Mouse (Mus musculus): Measurements from ENCODE around the gene Cit. TPM values are rescaled to one million over a fixed set of nuclear protein-coding genes. Genes with fewer than 3 reads are reported as not detected.
A peak's percentile ranks its signal among the peaks of the same experiment; 100 is the strongest.

The Cit gene
- polyA plus RNA-seq, 1 experiment from 2014 or later, result 17.2 TPM

GRCm38 (mm10) chr5:115838059-115838458 is 7.0 kb upstream of the Cit start:
- H3K4me2 ChIP-seq (replicated peaks), result no peak overlapping the region
- WGBS, result 49% methylated on average over 6 of the region's 6 CpGs
- H3K27ac ChIP-seq (replicated peaks), result no peak overlapping the region
- no peaks in the 10 kb centered on the region for H3K36me3 ChIP-seq
- H3K9me3 ChIP-seq, result no peaks in the 10 kb centered on the region
- no peak for ATAC-seq (replicated peaks)
- no peaks in the 10 kb centered on the region for H3K27me3 ChIP-seq
- H3K4me1 ChIP-seq, result no peaks in the 10 kb centered on the region
- no peak overlapping the region for H3K4me3 ChIP-seq
- H3K9ac ChIP-seq (replicated peaks), result no peak overlapping the region

GRCm38 (mm10) chr5:115840453-115840852 is 4.6 kb upstream of the Cit start:
- Histone ChIP-seq H3K4me2 (replicated peaks) (no peak overlapping the region), H3K9ac (replicated peaks) (no peak overlapping the region), H3K9me3 (no peaks in the 10 kb centered on the region), H3K27me3 (no peaks in the 10 kb centered on the region), H3K27ac (replicated peaks) (no peak overlapping the region), H3K36me3 (no peaks in the 10 kb centered on the region), H3K4me3 (no peak overlapping the region), H3K4me1 (peaks cover 10% of the 10 kb centered on the region)
- WGBS, result 94% methylated on average over 4 of the region's 5 CpGs
- no peak for ATAC-seq (replicated peaks)

DNA sequence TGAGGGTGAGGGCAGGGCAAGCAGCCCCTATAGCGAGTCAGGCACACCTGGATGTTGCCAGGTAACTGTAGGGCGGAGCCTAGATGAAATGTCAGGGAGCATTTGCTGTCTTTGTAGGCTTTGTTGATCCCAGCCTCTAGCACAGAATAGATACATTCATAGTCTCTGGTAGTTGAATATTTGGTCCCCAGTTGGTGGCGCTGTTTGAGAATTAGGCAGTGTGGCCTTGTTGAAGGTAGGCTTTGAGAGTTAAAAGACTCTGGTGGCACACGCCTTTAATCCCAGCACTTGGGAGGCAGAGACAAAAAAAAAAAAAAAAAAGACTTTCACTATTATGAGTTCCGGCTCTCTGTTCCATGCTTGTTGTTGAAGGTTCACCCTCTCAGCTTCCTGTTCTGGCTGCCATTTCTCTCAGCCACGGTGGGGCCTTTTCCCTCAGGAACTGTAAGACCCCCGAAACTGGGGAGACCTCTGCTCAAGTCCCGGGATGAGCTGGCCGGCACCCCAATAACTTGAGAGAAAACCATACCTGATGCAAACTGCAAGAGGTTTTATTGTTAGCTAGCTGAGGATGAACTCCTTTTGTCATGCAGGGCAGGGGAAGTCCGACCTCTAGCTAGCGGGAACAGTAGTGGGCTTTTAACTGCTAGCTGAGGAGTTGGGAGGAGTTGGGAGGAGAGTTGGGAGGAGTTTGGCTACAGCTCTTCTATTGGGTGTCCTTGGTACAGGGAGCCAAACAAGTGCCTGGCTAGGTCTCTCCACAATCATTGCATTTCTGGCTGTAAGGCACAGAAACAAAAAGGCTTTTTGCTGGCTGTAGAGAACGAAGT is 3.9 kb upstream of the Cit start:
- no peak overlapping the region for H3K27ac ChIP-seq (replicated peaks)
- no peak for ATAC-seq (replicated peaks)
- peaks cover 17% of the 10 kb centered on the region for H3K4me1 ChIP-seq
- H3K4me3 ChIP-seq, result no peak overlapping the region
- H3K9me3 ChIP-seq, result no peaks in the 10 kb centered on the region
- H3K36me3 ChIP-seq, result no peaks in the 10 kb centered on the region
- H3K27me3 ChIP-seq, result no peaks in the 10 kb centered on the region
- 77% methylated on average over 12 of the region's 12 CpGs for WGBS
- no peak overlapping the region for H3K9ac ChIP-seq (replicated peaks)
- no peak overlapping the region for H3K4me2 ChIP-seq (replicated peaks)

GRCm38 (mm10) chr5:115844368-115844765 is 711 bp upstream of the Cit start:
- H3K36me3 ChIP-seq, result no peaks in the 10 kb centered on the region
- H3K27ac ChIP-seq (replicated peaks), result no peak overlapping the region
- H3K4me3 ChIP-seq, result peak overlapping the region; percentile 56
- H3K9ac ChIP-seq (replicated peaks), result peak overlapping the region; percentile 47
- peak overlapping the region; percentile 86 for H3K4me2 ChIP-seq (replicated peaks)
- H3K4me1 ChIP-seq, result peaks cover 31% of the 10 kb centered on the region
- no peaks in the 10 kb centered on the region for H3K27me3 ChIP-seq
- WGBS, result 7% methylated on average over 12 of the region's 12 CpGs
- ATAC-seq (replicated peaks), result no peak
- H3K9me3 ChIP-seq, result no peaks in the 10 kb centered on the region

- Histone ChIP-seq H3K27me3 (no peaks in the 10 kb centered on the region), H3K27ac (replicated peaks) (no peak overlapping the region), H3K36me3 (no peaks in the 10 kb centered on the region), H3K4me2 (replicated peaks) (peak overlapping the region; percentile 86), H3K4me3 (peak overlapping the region; percentile 56), H3K9me3 (no peaks in the 10 kb centered on the region), H3K9ac (replicated peaks) (peak overlapping the region; percentile 51), H3K4me1 (peaks cover 31% of the 10 kb centered on the region)
- ATAC-seq (replicated peaks), result no peak
- 38% methylated on average over 8 of the region's 8 CpGs for WGBS
Measured at GRCm38 (mm10) chr5:115845635-115846174, 627 bp downstream of the Cit start.

- H3K4me3 ChIP-seq, result no peak overlapping the region
- WGBS, result 90% methylated on average over 8 of the region's 8 CpGs
- 0 out of 2 replicates have a peak overlapping the region, but pooled peaks have one; percentile 4 for H3K4me2 ChIP-seq (replicated peaks)
- ATAC-seq (replicated peaks), result no peak
- no peaks in the 10 kb centered on the region for H3K27me3 ChIP-seq
- no peaks in the 10 kb centered on the region for H3K36me3 ChIP-seq
- H3K4me1 ChIP-seq, result peaks cover 31% of the 10 kb centered on the region
- H3K27ac ChIP-seq (replicated peaks), result no peak overlapping the region
- no peaks in the 10 kb centered on the region for H3K9me3 ChIP-seq
- no peak overlapping the region for H3K9ac ChIP-seq (replicated peaks)
Measured at GRCm38 (mm10) chr5:115847166-115847565, 2.1 kb downstream of the Cit start.

DNA sequence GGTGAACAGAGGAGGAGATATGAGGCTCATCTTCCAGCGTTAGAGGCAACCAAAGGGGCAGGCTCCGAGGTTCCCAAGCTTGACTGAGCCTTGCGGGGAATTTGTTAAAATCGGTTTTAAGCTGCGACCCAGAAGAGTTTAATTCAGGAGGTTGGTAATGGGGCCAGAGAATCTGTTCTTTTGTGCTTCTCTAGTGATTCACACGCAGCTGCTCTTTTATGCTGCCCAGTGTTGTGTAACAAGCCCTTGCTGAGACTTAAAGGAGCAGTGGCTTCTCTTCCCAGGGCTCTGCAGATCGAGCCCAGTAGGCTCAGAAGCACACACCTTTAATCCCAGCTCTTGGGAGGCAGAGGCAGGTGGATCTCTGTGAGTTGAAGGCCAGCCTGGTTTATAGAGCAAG is 3.4 kb downstream of the Cit start:
- Histone ChIP-seq H3K4me2 (replicated peaks) (peak overlapping the region; percentile 21; the same call in 1 of the 2 replicates), H3K27me3 (no peaks in the 10 kb centered on the region), H3K27ac (replicated peaks) (peak overlapping the region; percentile 48; the same call in 1 of the 2 replicates), H3K9ac (replicated peaks) (0 out of 2 replicates have a peak overlapping the region, but pooled peaks have one; percentile 17), H3K36me3 (no peaks in the 10 kb centered on the region), H3K9me3 (no peaks in the 10 kb centered on the region), H3K4me1 (peaks cover 31% of the 10 kb centered on the region), H3K4me3 (no peak overlapping the region)
- ATAC-seq (replicated peaks), result no peak
- 13% methylated on average over 7 of the region's 7 CpGs for WGBS

DNA sequence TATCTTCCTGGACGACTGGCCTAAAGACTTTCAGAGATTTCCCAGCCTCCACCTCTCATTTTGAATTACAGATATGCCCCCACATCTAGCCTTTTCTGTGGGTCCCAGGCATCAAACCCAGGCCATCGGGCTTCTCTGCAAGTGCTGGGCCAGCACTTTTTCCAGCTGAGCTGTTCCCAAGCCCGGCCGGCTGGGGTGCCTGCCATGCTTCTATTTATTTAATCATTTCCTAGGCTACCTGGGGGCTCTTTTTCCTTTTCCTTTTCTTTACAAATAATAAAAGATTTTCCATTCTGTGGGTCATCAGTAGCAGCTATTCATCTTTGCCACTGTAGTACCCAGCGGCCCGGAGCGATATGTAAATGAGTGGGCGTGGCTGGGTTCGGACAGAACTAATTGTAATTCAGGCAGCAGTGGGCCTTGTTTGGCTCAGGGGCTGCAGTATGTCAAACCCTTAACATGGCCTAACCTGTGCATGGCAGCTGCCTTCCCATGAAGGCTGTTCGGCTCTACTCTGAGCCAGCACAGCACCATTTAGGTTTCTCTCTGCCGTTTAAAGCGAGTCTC is 4.3 kb downstream of the Cit start:
- no peak overlapping the region for H3K4me2 ChIP-seq (replicated peaks)
- peaks cover 28% of the 10 kb centered on the region for H3K4me1 ChIP-seq
- ATAC-seq (replicated peaks), result no peak
- H3K27ac ChIP-seq (replicated peaks), result 0 out of 2 replicates have a peak overlapping the region, but pooled peaks have one; percentile 48
- WGBS, result 46% methylated on average over 12 of the region's 12 CpGs
- H3K4me3 ChIP-seq, result no peak overlapping the region
- H3K27me3 ChIP-seq, result no peaks in the 10 kb centered on the region
- H3K36me3 ChIP-seq, result no peaks in the 10 kb centered on the region
- H3K9ac ChIP-seq (replicated peaks), result no peak overlapping the region
- no peaks in the 10 kb centered on the region for H3K9me3 ChIP-seq

DNA sequence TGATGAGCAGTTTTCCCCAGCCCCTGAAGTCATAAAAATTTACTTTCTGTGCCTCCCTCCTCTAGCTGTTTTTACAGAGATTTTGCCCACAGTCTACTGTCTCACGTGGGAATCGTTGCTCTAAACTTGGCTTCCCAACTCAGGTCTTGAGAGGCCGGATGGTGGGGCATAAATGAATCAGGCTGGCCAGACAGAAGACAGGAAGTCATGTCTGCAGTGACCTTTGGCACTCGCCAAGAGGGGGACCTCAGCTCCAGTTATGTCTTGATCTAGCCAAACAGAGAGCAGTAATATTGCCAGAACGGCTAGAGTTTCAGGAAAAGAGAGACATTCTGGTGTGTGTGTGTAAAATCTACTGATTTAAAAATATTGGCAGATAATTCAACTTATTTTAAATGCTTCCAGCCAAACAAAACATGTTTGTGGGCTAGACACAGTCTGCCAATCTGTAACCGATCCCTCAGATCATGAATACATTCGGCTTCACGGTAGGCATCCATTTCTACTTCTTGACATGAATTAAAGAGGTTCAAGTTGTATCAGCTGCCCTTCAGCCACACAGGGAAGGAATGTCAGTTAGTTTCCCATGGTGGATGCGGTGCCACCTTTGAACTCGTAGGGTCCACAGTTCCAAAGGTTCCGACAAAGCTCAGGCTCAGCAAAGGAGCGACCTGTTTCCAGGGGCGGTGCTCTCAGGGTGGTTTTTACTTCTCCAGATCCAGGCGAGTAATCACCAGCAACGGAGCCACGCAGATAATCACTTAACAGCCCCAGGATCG is 5.4 kb downstream of the Cit start:
- no peak overlapping the region for H3K4me3 ChIP-seq
- H3K27me3 ChIP-seq, result no peaks in the 10 kb centered on the region
- WGBS, result 88% methylated on average over 17 of the region's 17 CpGs
- no peaks in the 10 kb centered on the region for H3K9me3 ChIP-seq
- H3K4me2 ChIP-seq (replicated peaks), result no peak overlapping the region
- H3K36me3 ChIP-seq, result no peaks in the 10 kb centered on the region
- H3K27ac ChIP-seq (replicated peaks), result no peak overlapping the region
- ATAC-seq (replicated peaks), result no peak
- H3K4me1 ChIP-seq, result peaks cover 21% of the 10 kb centered on the region
- H3K9ac ChIP-seq (replicated peaks), result no peak overlapping the region

- H3K27ac ChIP-seq (replicated peaks), result no peak overlapping the region
- H3K9ac ChIP-seq (replicated peaks), result no peak overlapping the region
- no peaks in the 10 kb centered on the region for H3K36me3 ChIP-seq
- peaks cover 16% of the 10 kb centered on the region for H3K4me1 ChIP-seq
- H3K9me3 ChIP-seq, result no peaks in the 10 kb centered on the region
- no peak overlapping the region for H3K4me3 ChIP-seq
- ATAC-seq (replicated peaks), result no peak
- WGBS, result 88% methylated on average over 13 of the region's 13 CpGs
- H3K4me2 ChIP-seq (replicated peaks), result no peak overlapping the region
- no peaks in the 10 kb centered on the region for H3K27me3 ChIP-seq
Measured at GRCm38 (mm10) chr5:115851029-115851365, 5.9 kb downstream of the Cit start.

DNA sequence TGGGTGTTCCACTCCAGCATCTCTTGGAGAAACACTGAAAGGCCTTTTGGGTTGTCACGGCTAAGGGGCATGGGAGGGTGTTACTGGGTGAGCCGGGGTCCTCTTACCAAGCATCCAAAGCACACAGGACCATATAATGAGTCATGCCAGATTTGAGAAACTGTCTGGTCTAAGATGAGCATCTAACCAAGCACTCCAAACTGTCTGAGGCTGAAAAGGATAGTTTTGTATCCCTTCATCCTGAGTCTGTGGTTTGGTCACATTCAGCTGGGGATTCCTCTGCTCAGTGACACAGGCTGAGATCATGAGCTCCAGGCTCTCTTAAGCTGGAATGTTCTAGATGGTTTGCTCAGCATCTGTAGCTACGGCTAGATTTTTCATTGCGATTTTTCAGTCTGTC is 7.4 kb downstream of the Cit start:
- no peak overlapping the region for H3K4me2 ChIP-seq (replicated peaks)
- no peak overlapping the region for H3K4me3 ChIP-seq
- 93% methylated on average over 4 of the region's 4 CpGs for WGBS
- ATAC-seq (replicated peaks), result no peak
- H3K36me3 ChIP-seq, result no peaks in the 10 kb centered on the region
- no peaks in the 10 kb centered on the region for H3K27me3 ChIP-seq
- H3K9ac ChIP-seq (replicated peaks), result no peak overlapping the region
- no peaks in the 10 kb centered on the region for H3K9me3 ChIP-seq
- H3K4me1 ChIP-seq, result peaks cover 11% of the 10 kb centered on the region
- H3K27ac ChIP-seq (replicated peaks), result no peak overlapping the region

DNA sequence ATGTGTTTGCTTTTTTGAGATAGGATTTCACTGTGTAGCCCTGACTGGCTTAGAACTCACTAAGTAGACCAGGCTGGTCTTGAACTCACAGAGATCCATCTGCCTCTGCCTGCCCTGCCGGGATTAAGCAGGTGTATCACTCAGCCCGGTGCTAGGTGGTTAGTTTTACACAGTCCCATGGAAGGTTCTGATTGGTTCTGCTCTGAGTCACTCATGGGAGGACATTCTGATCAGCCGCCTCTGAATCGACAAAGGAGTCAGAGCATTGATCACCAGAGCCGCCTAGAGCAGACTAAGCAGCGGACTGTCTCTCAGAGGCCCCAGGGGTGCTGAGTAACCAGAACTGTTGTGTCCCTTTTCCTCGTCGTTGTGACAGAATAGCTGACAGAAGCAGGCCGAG is 8.6 kb downstream of the Cit start:
- 84% methylated on average over 9 of the region's 9 CpGs for WGBS

More for the DNA sequence above, 8.6 kb downstream of the Cit start:
- no peaks in the 10 kb centered on the region for H3K4me1 ChIP-seq
- no peaks in the 10 kb centered on the region for H3K36me3 ChIP-seq
- H3K9me3 ChIP-seq, result no peaks in the 10 kb centered on the region
- ATAC-seq (replicated peaks), result no peak
- H3K4me2 ChIP-seq (replicated peaks), result no peak overlapping the region
- H3K27me3 ChIP-seq, result no peaks in the 10 kb centered on the region
- H3K4me3 ChIP-seq, result no peak overlapping the region
- H3K27ac ChIP-seq (replicated peaks), result no peak overlapping the region
- no peak overlapping the region for H3K9ac ChIP-seq (replicated peaks)

All from forebrain, embryonic 15.5 days (tissue).